Mouse (Mus musculus): ENCODE data around the gene Clec4e.
"Not testable (repeated sequence)": the region's sequence is repeated elsewhere in the genome, so short reads cannot be mapped to it uniquely, and the experiment has no call there.

- not testable (repeated sequence) for TF ChIP-seq CTCF, EP300 (IDR thresholded peaks at IDR 0.05; ENCODE audit: low read depth)
Measured at GRCm38 (mm10) chr6:123293509-123293908, 3.8 kb upstream of the Clec4e start.

Measured in liver, embryonic 14.5 days (tissue).